Mouse (Mus musculus) heart, embryonic 12.5 days (tissue): ENCODE measurements around the gene Sec31a. TPM values are rescaled to one million over a fixed set of nuclear protein-coding genes. Genes with fewer than 3 reads are reported as not detected.

Experiments used
- ATAC-seq: fragments of 200-750 bp; cut with Nextera tagmentation; 2 replicates; pipeline ENCODE4 v1.8.0; 2017; ENCODE audit warnings: moderate TSS enrichment, moderate library complexity; ENCODE audit not compliant: insufficient number of reproducible peaks, low FRiP score
- H3K27ac ChIP-seq: fragments of 300-500 bp; sonication (generic); 2 replicates; pipeline ENCODE4 v1.5.1; 2016; ENCODE audit warnings: mild to moderate bottlenecking, moderate library complexity; ENCODE audit not compliant: poor library complexity, severe bottlenecking
- H3K27me3 ChIP-seq: fragments of 300-500 bp; sonication (generic); replicated peaks from 2 replicates; pipeline ENCODE4 v1.6.1; 2016; ENCODE audit warnings: mild to moderate bottlenecking, moderate library complexity
- H3K36me3 ChIP-seq: fragments of 300-500 bp; sonication (generic); 2 replicates; pipeline ENCODE4 v1.6.1; 2016; ENCODE audit warnings: mild to moderate bottlenecking, moderate library complexity
- H3K4me1 ChIP-seq: fragments of 300-500 bp; sonication (generic); replicated peaks from 2 replicates; pipeline ENCODE4 v1.6.1; 2016; ENCODE audit warnings: mild to moderate bottlenecking
- H3K4me2 ChIP-seq: fragments of 300-500 bp; sonication (generic); 2 replicates; pipeline ENCODE4 v1.6.1; 2016; ENCODE audit warnings: mild to moderate bottlenecking, moderate library complexity
- H3K4me3 ChIP-seq: fragments of 300-500 bp; sonication (generic); 2 replicates; pipeline ENCODE4 v1.5.1; 2016; ENCODE audit warnings: mild to moderate bottlenecking
- H3K9ac ChIP-seq: fragments of 300-500 bp; sonication (generic); 2 replicates; pipeline ENCODE4 v1.6.1; 2016; ENCODE audit warnings: mild to moderate bottlenecking, moderate library complexity
- H3K9me3 ChIP-seq: fragments of 300-500 bp; sonication (generic); replicated peaks from 2 replicates; pipeline ENCODE4 v1.6.1; 2016; ENCODE audit warnings: mild to moderate bottlenecking, moderate library complexity
- WGBS: fragments of 180-500 bp; shearing (Covaris S2); methylation state at CpG from one replicate; pipeline ENCODE4 v1.1.7; 2016; 5-methylcytosine and 5-hydroxymethylcytosine counted together
- polyA plus RNA-seq: library from polyadenylated mRNA; unstranded; fragments of >200 nt; fragmentation: Nextera tagmentation; extraction: Ambion mirVana; gene quantifications from 2 replicates; pipeline ENCODE4 v1.2.1, GENCODE M21; 2016

Sec31a gene
- polyA plus RNA-seq, 1 experiment from 2014 or later: 177 TPM

- no peak overlapping the region for H3K9ac ChIP-seq
- H3K27me3 ChIP-seq: no peaks in the 10 kb centered on the region
- H3K4me1 ChIP-seq: peaks cover 17% of the 10 kb centered on the region
- no peaks in the 10 kb centered on the region for H3K9me3 ChIP-seq
- no peak for ATAC-seq
- 57% methylated on average over 5 of the region's 5 CpGs for WGBS
- H3K4me3 ChIP-seq: no peak overlapping the region
- peaks cover 83% of the 10 kb centered on the region for H3K36me3 ChIP-seq
- H3K27ac ChIP-seq: no peak overlapping the region
- H3K4me2 ChIP-seq: no peak overlapping the region
These were observed 42.1 kb downstream of the Sec31a start for GRCm38 (mm10) chr5:100373952-100374351.

DNA sequence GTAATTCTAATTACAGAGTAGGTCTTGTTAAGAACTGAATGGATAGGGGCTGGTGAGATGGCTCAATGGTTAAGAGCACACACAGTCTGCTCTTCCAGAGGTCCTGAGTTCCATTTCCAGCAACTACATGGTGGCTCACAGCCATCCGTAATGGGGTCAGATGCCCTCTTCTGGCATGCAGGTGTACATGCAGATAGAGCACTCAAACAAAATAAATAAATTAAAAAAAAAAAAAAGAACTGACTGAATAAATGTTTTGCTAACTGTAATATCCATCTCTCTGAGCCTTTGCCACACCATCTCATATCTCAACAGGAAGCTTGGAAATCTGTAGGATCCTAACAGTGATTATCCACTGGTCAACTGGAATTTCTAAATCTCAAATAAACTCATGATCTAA lies 45.1 kb downstream of the Sec31a start:
- 44% methylated on average over 1 of the region's 1 CpGs for WGBS
- no peaks in the 10 kb centered on the region for H3K9me3 ChIP-seq
- H3K4me3 ChIP-seq: no peak overlapping the region
- peaks cover 84% of the 10 kb centered on the region for H3K36me3 ChIP-seq
- no peak for ATAC-seq
- no peak overlapping the region for H3K4me2 ChIP-seq
- H3K27me3 ChIP-seq: no peaks in the 10 kb centered on the region
- peaks cover 17% of the 10 kb centered on the region for H3K4me1 ChIP-seq
- H3K9ac ChIP-seq: no peak overlapping the region
- no peak overlapping the region for H3K27ac ChIP-seq

- no peak overlapping the region for H3K4me3 ChIP-seq
- peaks cover 84% of the 10 kb centered on the region for H3K36me3 ChIP-seq
- no peak for ATAC-seq
- no peak overlapping the region for H3K4me2 ChIP-seq
- 0 out of 2 replicates have a peak overlapping the region, but pooled peaks have one; percentile 34 for H3K9ac ChIP-seq
- no peaks in the 10 kb centered on the region for H3K9me3 ChIP-seq
- H3K27ac ChIP-seq: peak overlapping the region; percentile 53
- H3K4me1 ChIP-seq: peaks cover 17% of the 10 kb centered on the region
- no peaks in the 10 kb centered on the region for H3K27me3 ChIP-seq
- 81% methylated on average over 11 of the region's 11 CpGs for WGBS
These were observed 46.1 kb downstream of the Sec31a start for GRCm38 (mm10) chr5:100369825-100370459.

GRCm38 (mm10) chr5:100369093-100369492 lies 46.9 kb downstream of the Sec31a start:
- H3K9me3 ChIP-seq: no peaks in the 10 kb centered on the region
- peaks cover 83% of the 10 kb centered on the region for H3K36me3 ChIP-seq

GRCm38 (mm10) chr5:100368527-100368926 lies 47.5 kb downstream of the Sec31a start:
- H3K27ac ChIP-seq: no peak overlapping the region
- no peak overlapping the region for H3K4me2 ChIP-seq
- WGBS: 87% methylated on average over 5 of the region's 5 CpGs
- ATAC-seq: no peak
- H3K36me3 ChIP-seq: peaks cover 83% of the 10 kb centered on the region
- H3K27me3 ChIP-seq: no peaks in the 10 kb centered on the region
- H3K9ac ChIP-seq: no peak overlapping the region
- H3K4me3 ChIP-seq: no peak overlapping the region
- H3K4me1 ChIP-seq: peaks cover 17% of the 10 kb centered on the region
- H3K9me3 ChIP-seq: no peaks in the 10 kb centered on the region

More at GRCm38 (mm10) chr5:100369093-100369492, 46.9 kb downstream of the Sec31a start:
- Histone ChIP-seq H3K4me2 (no peak overlapping the region), H3K27me3 (no peaks in the 10 kb centered on the region), H3K4me3 (no peak overlapping the region), H3K4me1 (peaks cover 17% of the 10 kb centered on the region), H3K9ac (no peak overlapping the region), H3K27ac (no peak overlapping the region)
- ATAC-seq: no peak
- 89% methylated on average over 6 of the region's 6 CpGs for WGBS

DNA sequence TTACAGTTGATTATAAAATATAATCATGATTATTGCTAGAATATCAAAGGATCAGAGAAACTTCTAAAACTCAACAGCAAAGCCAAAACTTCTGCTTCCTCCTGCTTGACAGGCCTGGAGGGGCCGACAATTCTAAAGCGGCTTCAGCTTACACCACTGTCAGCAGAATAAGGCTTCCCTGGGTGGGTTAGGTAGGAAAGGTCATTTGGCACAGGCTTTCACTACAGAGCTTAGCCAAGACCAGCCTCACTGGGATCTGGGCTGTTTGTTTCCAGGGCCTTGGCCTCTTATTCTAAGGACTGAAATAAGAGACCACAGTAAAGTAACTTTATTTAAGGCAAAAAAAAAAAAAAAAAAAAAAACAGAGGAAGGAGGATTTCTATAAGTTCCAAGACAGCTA lies 49.0 kb downstream of the Sec31a start:
- Histone ChIP-seq H3K9ac (no peak overlapping the region), H3K4me2 (no peak overlapping the region), H3K4me1 (peaks cover 16% of the 10 kb centered on the region), H3K36me3 (peaks cover 84% of the 10 kb centered on the region), H3K27ac (no peak overlapping the region), H3K4me3 (no peak overlapping the region), H3K27me3 (no peaks in the 10 kb centered on the region), H3K9me3 (no peaks in the 10 kb centered on the region)
- ATAC-seq: no peak
- WGBS: 89% methylated on average over 2 of the region's 2 CpGs

- H3K4me3 ChIP-seq: no peak overlapping the region
- 77% methylated on average over 6 of the region's 6 CpGs for WGBS
- no peak for ATAC-seq
- no peak overlapping the region for H3K9ac ChIP-seq
- no peak overlapping the region for H3K4me2 ChIP-seq
- H3K4me1 ChIP-seq: peaks cover 12% of the 10 kb centered on the region
- H3K9me3 ChIP-seq: no peaks in the 10 kb centered on the region
- no peaks in the 10 kb centered on the region for H3K27me3 ChIP-seq
- no peak overlapping the region for H3K27ac ChIP-seq
- H3K36me3 ChIP-seq: peaks cover 50% of the 10 kb centered on the region
These were observed 55.7 kb downstream of the Sec31a start for GRCm38 (mm10) chr5:100360296-100360695.

DNA sequence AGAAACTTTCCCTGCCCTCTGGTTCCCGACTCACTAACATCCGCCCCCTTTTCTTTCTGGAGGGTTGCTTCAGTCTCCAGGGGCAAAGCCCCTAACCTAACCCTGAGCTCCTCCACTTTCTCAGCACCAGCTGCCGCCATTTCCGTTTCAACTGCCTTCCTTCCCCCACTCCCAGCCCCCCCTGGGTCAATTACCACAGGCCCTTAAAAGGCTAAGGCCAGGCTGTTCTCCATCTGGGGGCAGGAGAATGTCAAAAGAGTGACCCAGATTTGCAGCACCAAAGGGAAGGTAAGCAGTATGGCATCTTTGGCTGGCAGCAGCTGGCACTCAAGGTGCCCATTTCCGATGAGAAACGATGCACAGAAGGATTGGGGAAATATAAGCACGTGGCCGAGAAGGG lies 57.7 kb downstream of the Sec31a start:
- Histone ChIP-seq H3K4me2 (no peak overlapping the region), H3K4me1 (peaks cover 26% of the 10 kb centered on the region), H3K36me3 (peaks cover 32% of the 10 kb centered on the region), H3K27ac (0 out of 2 replicates have a peak overlapping the region, but pooled peaks have one; percentile 8), H3K4me3 (no peak overlapping the region), H3K9ac (no peak overlapping the region), H3K9me3 (no peaks in the 10 kb centered on the region), H3K27me3 (no peaks in the 10 kb centered on the region)
- WGBS: 49% methylated on average over 8 of the region's 8 CpGs
- no peak for ATAC-seq

- Histone ChIP-seq H3K27me3 (no peaks in the 10 kb centered on the region), H3K36me3 (no peaks in the 10 kb centered on the region), H3K4me2 (no peak overlapping the region), H3K4me1 (peaks cover 48% of the 10 kb centered on the region), H3K9ac (no peak overlapping the region), H3K9me3 (no peaks in the 10 kb centered on the region), H3K4me3 (no peak overlapping the region), H3K27ac (peak overlapping the region; percentile 94)
- 90% methylated on average over 20 of the region's 20 CpGs for WGBS
- no peak for ATAC-seq
These were observed 61.4 kb downstream of the Sec31a start for GRCm38 (mm10) chr5:100354644-100355043.

DNA sequence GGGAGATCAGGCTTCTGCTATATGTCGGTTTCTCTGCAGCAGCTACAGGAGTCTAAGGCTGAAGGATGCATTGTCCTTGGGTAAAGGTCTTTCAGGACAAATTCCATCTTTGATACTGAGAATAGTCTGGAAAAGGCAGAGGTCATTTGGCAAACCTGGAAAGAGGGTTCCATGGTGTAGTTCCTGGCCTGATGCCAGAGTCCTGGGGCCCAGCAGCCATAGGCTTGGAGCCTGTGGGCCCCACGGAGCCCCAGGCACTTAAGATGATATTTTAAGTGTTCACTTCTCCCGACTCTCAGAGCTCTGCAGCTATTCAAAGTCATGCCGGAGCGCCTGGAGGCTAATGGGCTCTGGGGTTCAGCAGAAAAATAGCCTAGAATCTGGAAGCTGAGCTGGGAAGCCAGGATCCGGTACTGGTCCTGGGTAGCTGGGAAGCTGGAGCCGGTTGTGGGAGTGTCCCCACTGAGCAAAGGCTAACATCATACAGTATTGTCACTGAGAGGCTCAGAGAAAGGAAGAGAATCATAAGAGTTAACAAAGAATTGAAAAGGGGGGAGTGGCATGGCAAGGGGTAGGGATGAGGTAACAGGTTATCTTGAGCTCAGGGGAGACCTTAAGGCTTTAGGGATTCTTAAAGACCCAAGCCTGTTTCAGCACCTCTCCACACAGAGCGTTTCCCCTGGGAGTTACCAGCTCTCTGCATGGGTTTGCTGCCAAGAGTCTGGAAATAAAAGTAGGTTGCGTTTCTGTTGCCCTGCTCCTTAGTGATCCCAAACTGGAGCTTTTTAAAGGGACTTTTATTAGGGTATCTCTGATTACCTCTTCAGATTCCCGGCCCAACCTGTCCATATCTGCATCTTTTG lies 62.8 kb downstream of the Sec31a start:
- Histone ChIP-seq H3K4me3 (no peak overlapping the region), H3K36me3 (no peaks in the 10 kb centered on the region), H3K27me3 (no peaks in the 10 kb centered on the region), H3K27ac (peak overlapping the region; percentile 94), H3K4me2 (peak overlapping the region; percentile 48), H3K4me1 (peaks cover 44% of the 10 kb centered on the region), H3K9me3 (no peaks in the 10 kb centered on the region), H3K9ac (peak overlapping the region; percentile 35; the same call in 1 of the 2 replicates)
- peak; percentile 69; the same call in 1 of the 2 replicates for ATAC-seq
- WGBS: 37% methylated on average over 10 of the region's 10 CpGs

GRCm38 (mm10) chr5:100350907-100351456 lies 65.1 kb downstream of the Sec31a start:
- Histone ChIP-seq H3K9ac (no peak overlapping the region), H3K4me1 (peaks cover 48% of the 10 kb centered on the region), H3K4me2 (no peak overlapping the region), H3K27ac (no peak overlapping the region; the same call in 1 of the 2 replicates), H3K36me3 (no peaks in the 10 kb centered on the region), H3K4me3 (no peak overlapping the region), H3K27me3 (no peaks in the 10 kb centered on the region), H3K9me3 (no peaks in the 10 kb centered on the region)
- 95% methylated on average over 8 of the region's 8 CpGs for WGBS
- ATAC-seq: peak; percentile 52
